Mouse (Mus musculus) testis, adult 2 months (tissue): ENCODE data around the gene Sfn. TPM values are rescaled to one million over a fixed set of nuclear protein-coding genes. Genes with fewer than 3 reads are reported as not detected.

Source experiments
- H3K27ac ChIP-seq: fragments of 200-500 bp; 2 replicates; pipeline ENCODE4 v1.5.1; 2012; ENCODE audit warnings: low read depth, low read length; ENCODE audit not compliant: control insufficient read depth, insufficient read depth
- H3K27me3 ChIP-seq: fragments of 200-500 bp; 2 replicates; pipeline ENCODE4 v1.6.1; 2012; ENCODE audit warnings: mild to moderate bottlenecking, low read length, moderate library complexity; ENCODE audit not compliant: control insufficient read depth, insufficient read depth
- H3K36me3 ChIP-seq: fragments of 200-500 bp; 2 replicates; pipeline ENCODE4 v1.6.1; 2012; ENCODE audit warnings: mild to moderate bottlenecking, low read length; ENCODE audit not compliant: control insufficient read depth, insufficient read depth
- H3K4me1 ChIP-seq: fragments of 200-500 bp; 2 replicates; pipeline ENCODE4 v1.6.1; 2012; ENCODE audit warnings: low read length; ENCODE audit not compliant: control insufficient read depth, insufficient read depth
- H3K4me3 ChIP-seq: fragments of 200-500 bp; 2 replicates; pipeline ENCODE4 v1.5.1; 2012; ENCODE audit warnings: low read depth, mild to moderate bottlenecking, low read length, moderate library complexity, mixed read lengths; ENCODE audit not compliant: control insufficient read depth
- CTCF ChIP-seq: fragments of 200-500 bp; IDR thresholded peaks from 2 replicates; pipeline ENCODE4 v1.5.1; 2012; ENCODE audit warnings: low read depth, mild to moderate bottlenecking, inconsistent platforms, low read length, moderate library complexity; ENCODE audit not compliant: control insufficient read depth, insufficient read depth, insufficient replicate concordance
- POLR2A ChIP-seq: fragments of 200-500 bp; IDR thresholded peaks from 2 replicates; pipeline ENCODE4 v1.6.1; 2012; ENCODE audit warnings: low read depth, mild to moderate bottlenecking, inconsistent platforms, low read length, moderate library complexity; ENCODE audit not compliant: control insufficient read depth
- polyA plus RNA-seq: library from polyadenylated mRNA; depleted of rRNA; stranded (reverse); fragments of >200 nt; gene quantifications from 2 replicates; pipeline ENCODE4 v1.2.3, GENCODE M21; 2012

Gene Sfn
- polyA plus RNA-seq, 1 experiment, result 1.1 TPM

GRCm38 (mm10) chr4:133609719-133610118, 7.8 kb upstream of the Sfn start:
- Histone ChIP-seq H3K4me1 (no peaks in the 10 kb centered on the region), H3K27me3 (no peaks in the 10 kb centered on the region), H3K27ac (no peak overlapping the region), H3K36me3 (no peaks in the 10 kb centered on the region), H3K4me3 (no peak overlapping the region)
- no peak for TF ChIP-seq POLR2A
- peak; percentile 94 for TF ChIP-seq CTCF

- Histone ChIP-seq H3K4me1 (peaks cover 3% of the 10 kb centered on the region), H3K27me3 (no peaks in the 10 kb centered on the region), H3K27ac (no peak overlapping the region), H3K4me3 (no peak overlapping the region), H3K36me3 (no peaks in the 10 kb centered on the region)
- TF ChIP-seq CTCF, result no peak
- no peak for TF ChIP-seq POLR2A
Measured at GRCm38 (mm10) chr4:133607284-133607683, 5.3 kb upstream of the Sfn start.

GRCm38 (mm10) chr4:133605330-133605729, 3.4 kb upstream of the Sfn start:
- H3K27me3 ChIP-seq, result no peaks in the 10 kb centered on the region
- no peak overlapping the region for H3K27ac ChIP-seq
- H3K4me1 ChIP-seq, result peaks cover 10% of the 10 kb centered on the region
- TF ChIP-seq CTCF (no peak), POLR2A (no peak)
- H3K4me3 ChIP-seq, result no peak overlapping the region
- H3K36me3 ChIP-seq, result no peaks in the 10 kb centered on the region

- Histone ChIP-seq H3K4me3 (no peak overlapping the region), H3K36me3 (no peaks in the 10 kb centered on the region), H3K27ac (no peak overlapping the region), H3K4me1 (peaks cover 13% of the 10 kb centered on the region), H3K27me3 (no peaks in the 10 kb centered on the region)
- no peak for TF ChIP-seq POLR2A
- TF ChIP-seq CTCF, result no peak
Measured at GRCm38 (mm10) chr4:133604856-133605255, 2.9 kb upstream of the Sfn start.

GRCm38 (mm10) chr4:133604175-133604574, 2.2 kb upstream of the Sfn start:
- Histone ChIP-seq H3K36me3 (no peaks in the 10 kb centered on the region), H3K27ac (no peak overlapping the region), H3K4me1 (peaks cover 16% of the 10 kb centered on the region), H3K27me3 (no peaks in the 10 kb centered on the region), H3K4me3 (no peak overlapping the region)
- no peak for TF ChIP-seq CTCF
- no peak for TF ChIP-seq POLR2A

GRCm38 (mm10) chr4:133603056-133603455, 1.1 kb upstream of the Sfn start:
- H3K27ac ChIP-seq, result 0 out of 2 replicates have a peak overlapping the region, but pooled peaks have one; percentile 1
- no peak overlapping the region for H3K4me3 ChIP-seq
- TF ChIP-seq POLR2A, result no peak
- TF ChIP-seq CTCF, result no peak
- peaks cover 17% of the 10 kb centered on the region for H3K4me1 ChIP-seq
- H3K27me3 ChIP-seq, result no peaks in the 10 kb centered on the region
- no peaks in the 10 kb centered on the region for H3K36me3 ChIP-seq

- peaks cover 17% of the 10 kb centered on the region for H3K4me1 ChIP-seq
- H3K4me3 ChIP-seq, result peak overlapping the region; percentile 75
- no peaks in the 10 kb centered on the region for H3K36me3 ChIP-seq
- TF ChIP-seq POLR2A (no peak), CTCF (no peak)
- no peak overlapping the region for H3K27ac ChIP-seq
- H3K27me3 ChIP-seq, result no peaks in the 10 kb centered on the region
Measured at GRCm38 (mm10) chr4:133600306-133600705, 1.7 kb downstream of the Sfn start.

GRCm38 (mm10) chr4:133599571-133600073, 2.3 kb downstream of the Sfn start:
- TF ChIP-seq POLR2A (no peak), CTCF (no peak)
- Histone ChIP-seq H3K36me3 (no peaks in the 10 kb centered on the region), H3K4me3 (peak overlapping the region; percentile 75), H3K27me3 (no peaks in the 10 kb centered on the region), H3K4me1 (peaks cover 17% of the 10 kb centered on the region), H3K27ac (no peak overlapping the region)
